Mouse (Mus musculus): ENCODE data around the gene Orm2.
A peak's percentile ranks its signal among the peaks of the same experiment; 100 is the strongest.

Orm2 gene

DNA sequence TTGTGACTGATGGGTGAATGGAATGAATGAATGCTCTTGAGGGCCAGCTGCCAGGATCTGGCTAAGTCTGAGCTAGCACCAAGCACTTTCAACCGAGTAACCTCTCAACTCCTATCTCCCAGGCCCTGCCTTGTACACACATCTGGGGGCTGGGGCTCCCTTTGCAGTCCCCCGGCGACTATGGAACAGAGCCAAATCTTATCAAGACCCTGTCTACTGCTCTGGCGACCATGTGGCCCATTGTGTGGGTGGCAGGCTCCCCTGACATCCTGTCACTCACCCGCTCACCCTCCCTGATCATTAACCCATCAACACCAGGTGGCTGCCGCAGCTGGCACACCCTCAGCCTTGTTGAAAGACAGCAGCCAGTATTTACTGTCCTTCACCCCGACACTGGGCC, 42.8 kb downstream of the Orm2 start:
- DNase-seq (ENCODE audit: low spot score in 2 of 2): no peak

DNA sequence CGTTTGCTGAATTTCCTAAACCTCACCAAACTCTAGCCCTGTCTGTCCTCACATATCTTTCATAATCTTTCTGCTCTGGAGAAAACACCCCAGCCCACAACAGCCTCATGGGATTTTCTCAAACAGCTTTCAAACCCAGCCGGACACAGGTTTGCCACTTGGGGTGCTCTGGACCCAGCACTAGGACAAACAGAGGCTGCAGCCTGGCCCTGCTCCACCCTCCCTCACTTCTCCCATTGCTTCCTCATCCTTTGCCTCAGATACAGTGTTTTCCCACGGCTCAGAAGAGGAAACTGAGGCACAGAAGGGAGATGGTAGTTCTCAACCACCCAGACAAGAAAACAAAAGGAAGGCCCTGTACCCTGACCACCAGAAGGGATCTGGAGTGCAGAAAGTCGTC, 43.4 kb downstream of the Orm2 start:
- no peak for DNase-seq (ENCODE audit: low spot score in 2 of 2)

DNA sequence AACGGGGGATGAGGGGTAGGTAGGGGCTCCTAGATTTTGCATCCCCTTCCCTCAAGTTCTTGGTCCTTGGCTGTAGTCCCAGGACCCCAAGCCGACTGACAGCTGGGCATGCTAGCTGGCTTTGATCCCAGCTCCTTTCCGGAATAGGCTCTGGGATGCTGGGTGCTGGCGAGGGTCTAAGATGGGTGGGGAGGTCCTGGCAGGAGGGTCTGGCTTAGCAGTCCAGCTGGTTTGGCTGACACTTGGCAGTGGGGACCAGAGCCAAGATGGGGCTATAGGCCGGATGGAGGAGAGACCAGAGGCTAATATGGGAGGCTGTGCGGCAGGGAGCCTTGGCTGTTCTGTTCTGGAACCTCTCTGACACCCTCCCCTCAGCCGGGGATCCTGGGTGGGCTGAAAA, 46.0 kb downstream of the Orm2 start:
- no peak for DNase-seq (ENCODE audit: low spot score in 2 of 2)

DNA sequence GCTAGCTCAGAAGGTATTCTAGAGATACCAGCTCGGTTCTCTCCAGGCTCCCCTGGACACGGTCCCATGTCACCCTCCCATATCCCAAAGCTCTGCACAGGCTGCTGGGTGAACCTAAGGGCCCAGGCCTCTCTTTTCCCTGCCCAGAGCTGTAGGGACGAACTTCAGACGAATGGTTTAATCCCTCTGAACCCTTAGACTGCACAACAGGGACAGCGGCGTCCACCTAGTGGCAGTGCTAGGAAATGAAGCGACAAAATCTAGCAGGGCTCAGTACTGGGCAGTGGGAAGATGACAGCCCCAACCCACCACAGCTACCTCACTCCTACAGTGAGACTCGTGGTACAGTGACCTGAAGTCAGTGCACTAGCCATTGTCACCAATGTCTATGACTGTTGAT, 46.4 kb downstream of the Orm2 start:
- peak in 1 of 2 experiments; percentile 45 for DNase-seq (ENCODE audit: low spot score in 2 of 2)

DNA sequence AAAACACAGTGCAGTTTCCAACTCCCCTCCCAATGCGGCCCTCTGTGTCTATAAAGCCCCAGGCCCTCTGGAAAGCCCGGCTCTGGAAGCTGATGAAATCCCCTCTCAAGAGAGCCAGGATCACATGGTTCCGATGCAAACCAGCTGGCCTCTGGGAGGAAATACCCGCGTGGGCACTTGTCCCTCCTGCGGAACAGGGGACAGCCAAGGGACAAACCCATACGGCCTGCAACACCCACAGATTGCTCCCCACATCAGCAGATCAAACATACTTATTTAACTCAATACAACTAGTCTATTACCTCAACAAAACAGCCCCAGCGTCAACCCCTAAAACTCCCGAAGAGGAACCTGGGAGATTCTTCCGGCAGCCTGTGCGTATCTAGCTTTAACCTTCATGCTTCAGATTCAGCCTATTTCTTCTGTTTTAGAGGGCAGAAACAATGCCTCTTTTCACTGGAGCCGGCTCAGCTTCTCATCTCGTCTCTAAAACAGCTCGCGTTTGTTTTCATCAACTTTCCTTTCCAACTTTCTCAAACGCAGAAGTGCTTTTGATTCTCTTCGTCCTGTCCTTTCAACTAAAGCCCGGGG, 47.2 kb downstream of the Orm2 start:
- DNase-seq (ENCODE audit: low spot score in 2 of 2): no peak

DNA sequence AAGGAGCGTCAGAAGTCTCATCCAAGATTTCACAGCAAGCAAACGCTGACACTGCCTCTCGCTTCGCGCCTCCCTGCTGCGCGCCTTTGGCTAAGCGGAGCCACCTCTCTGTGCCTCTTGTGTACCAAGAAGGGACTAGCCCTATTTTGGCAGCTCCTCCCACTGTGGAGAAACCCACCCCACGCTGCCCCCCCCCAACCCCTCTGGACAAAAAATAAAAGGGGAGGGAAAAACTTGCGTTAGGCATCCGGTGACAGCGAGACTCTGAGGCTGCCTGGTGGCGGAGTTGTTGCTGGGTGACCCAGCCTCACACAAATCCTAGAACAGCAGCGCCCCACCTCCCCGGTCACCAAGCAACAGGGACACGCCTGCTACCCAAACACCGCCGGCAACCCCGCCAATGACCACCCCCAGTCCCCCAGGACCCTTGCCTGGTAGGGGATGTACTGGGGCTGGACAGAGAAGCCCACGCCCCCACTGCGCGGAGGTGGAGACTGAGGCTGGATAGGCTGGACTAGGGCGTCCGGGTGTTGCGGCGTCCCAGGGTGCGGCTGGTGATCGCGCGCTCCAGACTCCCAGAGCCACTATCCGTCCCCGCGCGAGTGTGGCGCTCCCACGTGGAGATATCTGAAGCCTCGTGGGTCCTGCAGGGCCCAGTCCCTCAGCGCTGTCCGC, 47.8 kb downstream of the Orm2 start:
- DNase-seq (ENCODE audit: low spot score in 2 of 2): peak in 1 of 2 experiments; percentile 66

DNA sequence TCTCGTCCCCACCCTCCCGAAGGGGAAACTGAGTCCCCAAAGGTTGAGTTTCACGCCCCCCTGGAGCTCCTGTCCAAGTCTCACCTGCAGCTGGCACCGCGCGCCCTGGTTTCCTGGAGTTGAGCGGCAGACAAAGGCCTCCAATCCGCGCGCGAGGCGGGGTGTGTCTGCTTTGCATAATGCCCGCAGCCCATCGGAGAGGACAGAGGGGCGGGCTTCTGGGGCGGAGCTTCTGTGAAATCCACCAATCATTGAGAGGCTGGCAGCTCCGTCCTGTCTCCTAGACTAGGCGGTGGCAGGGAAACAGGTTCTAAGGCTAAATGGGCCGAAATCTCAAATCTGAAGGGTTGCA, 48.3 kb downstream of the Orm2 start:
- DNase-seq (ENCODE audit: low spot score in 2 of 2): peak; percentile 85 to 93

DNA sequence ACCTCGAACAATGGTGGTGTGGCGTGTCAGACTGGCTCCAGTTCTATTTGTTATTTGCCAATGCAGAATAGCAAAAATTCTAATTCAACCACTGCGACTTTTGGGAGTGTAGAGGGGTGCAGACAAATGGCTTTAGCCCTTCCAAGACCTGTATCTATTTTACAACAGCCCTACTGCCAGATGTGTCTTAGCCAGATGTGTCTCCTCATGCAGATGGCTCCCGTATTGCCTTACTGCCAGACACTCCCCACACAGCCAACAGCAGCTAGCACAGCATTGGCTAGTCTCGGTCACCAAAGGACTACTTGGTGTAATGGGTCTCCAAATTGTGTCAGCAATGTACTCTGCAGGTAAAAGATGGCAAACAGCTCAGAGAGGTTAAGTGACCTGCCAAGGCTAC, 49.0 kb downstream of the Orm2 start:
- no peak for DNase-seq (ENCODE audit: low spot score in 2 of 2)

DNA sequence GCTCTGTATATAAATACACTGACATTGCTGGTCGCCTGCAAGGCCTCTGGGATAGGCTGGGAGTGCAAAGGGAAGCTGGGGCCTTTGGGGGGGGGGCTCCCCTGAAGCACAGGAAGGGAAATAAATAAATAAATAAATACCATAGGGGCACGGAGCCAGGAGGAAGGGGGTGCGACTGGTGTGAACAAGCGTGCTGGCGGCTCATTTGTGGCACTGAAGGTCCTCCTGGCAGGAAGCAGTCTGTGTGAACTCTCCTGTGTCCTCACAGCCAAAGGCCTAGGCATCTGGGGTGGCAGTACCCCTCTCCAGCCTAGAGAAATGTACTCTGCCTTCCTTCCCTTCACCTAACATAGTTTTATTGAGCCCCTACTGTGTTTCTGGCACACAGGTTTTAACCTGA, 52.7 kb downstream of the Orm2 start:
- no peak for DNase-seq (ENCODE audit: low spot score in 2 of 2)

Measured in urinary bladder, postnatal 36 days (tissue).